Mouse (Mus musculus): Measurements from ENCODE around the gene Gnb5.
A peak's percentile ranks its signal among the peaks of the same experiment; 100 is the strongest.

Gnb5 gene

DNA sequence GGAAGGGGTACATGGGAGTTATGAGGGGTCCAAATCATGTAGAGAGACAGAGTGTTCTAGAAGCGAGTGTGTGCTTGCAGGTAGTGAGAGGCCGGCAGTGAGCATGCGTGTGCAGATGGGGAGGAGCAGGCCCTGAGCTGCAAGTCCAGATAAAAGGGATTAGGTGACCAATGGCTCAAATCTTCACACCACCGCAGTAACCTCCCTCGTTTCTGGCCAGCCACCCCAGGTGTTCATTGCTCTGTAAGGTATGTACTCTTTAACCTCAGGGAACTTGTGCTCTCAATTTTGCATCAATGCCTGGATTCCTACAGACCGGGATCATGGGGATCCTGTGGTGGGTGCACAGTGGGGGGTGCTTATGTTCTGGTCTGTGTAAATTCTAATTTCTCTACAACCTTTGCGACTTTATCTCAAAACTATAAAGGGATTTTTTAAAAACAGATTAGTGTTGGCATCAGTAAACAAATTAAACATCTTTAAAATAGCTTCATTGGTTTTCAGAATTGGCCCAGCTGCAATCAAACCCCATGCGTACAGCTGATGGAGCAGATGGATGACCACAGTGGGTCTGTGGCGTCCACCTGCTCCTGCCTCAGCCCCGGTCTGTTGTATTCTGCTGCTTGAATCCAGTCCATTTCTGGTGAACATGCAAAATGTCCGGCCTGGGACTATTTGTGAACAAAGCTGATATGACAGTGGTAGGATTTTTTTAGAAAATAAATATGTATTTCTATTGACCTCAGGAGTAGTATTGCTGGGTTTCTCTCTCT lies at the start of gene Gnb5:
TSS of gene Gnb5 (plus strand) at position 163 of the 773 bp plus-strand sequence.
- no peak for DNase-seq

DNA sequence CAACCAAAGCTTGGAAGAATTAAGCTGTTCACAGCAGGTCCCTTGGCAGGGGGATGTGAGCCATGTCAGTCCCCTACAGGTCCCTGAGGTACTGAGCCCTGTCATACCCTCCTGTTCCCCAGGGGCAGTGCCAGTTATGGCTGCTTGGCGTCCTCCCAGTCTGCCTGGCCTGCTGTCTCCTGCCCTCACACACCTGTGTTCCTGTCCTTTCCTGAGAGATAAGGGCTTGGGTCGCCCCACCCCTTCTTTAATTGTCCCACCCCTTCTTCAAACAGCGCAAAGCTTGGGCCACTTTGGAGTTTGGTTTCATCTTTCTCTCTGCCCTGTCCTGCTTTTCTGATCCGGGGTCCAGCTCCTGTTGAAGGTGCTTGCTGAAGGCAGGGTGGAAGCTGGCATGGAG lies 47.3 kb upstream of the Gnb5 start:
- no peak for DNase-seq

DNA sequence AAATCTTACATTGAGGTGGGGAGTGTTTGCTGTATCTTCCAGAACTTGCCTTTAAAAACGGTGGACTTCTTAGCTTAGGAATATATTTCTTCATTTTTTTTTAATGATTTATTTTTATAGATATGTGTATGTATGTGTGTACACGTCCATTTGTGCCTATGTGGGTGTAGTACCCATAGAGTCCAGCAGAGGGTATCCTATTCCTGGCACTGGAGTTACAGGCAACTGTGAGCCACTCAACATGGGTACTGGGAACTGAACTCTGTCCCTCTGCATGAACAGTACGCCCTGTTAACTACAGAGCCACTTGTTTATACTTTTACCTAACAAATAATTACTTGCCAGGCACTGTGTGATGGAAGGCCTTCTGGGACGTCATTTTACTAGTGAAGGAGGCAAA lies 46.4 kb upstream of the Gnb5 start:
- DNase-seq = no peak

DNA sequence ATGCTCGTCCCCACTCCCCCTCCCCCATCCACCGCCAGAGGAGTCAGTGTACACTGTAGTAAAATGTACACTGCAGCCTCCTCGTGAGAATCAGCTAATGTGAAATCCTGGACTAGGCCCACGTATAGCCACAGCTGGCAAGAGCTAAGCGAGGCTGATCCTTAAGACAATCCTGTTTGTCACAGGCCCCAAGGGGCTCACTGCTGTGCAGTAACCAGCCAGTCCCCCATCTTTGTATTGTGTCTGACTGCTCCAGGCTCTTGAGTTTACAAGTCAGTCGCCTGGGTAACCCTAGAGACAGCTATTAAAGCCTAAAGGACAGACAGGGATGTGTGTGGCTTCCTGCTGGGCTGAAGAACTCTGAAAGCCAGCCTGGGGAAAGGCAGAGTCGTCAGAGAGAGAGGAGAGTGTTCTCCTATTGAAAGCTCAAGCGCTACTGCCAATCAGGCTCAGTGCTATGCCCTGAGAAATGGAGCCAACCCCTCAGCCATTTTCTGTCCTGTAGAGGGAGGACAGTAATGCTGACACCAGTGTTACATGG lies 44.7 kb upstream of the Gnb5 start:
- DNase-seq = no peak

DNA sequence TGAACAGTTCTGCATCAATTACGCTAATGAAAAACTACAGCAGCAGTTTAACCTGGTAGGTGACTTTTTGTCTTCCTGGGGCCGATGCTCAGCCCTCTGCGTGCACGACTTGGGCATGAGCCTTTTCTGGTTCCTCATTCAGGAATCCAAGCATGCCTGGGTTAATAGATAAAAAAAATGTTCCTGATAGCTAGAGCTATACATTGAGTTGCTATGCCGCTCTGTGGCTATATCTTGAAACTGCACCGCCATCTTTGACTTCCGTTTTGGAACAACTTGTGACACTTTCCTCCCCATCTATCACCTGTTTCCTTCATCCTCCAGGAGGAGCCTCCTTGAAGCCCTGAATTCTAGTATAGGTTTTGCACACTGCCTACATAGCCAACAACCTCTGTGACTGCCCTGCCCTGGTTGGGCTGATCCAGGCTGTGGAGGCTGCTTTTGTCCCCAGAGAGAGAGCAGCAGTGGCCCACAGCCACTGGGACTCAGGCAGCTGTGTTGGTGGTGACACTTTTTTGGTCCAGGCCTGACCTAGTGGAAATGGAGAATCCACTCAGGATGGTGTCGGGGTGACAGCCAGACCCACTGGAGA lies 43.8 kb upstream of the Gnb5 start:
- no peak for DNase-seq

DNA sequence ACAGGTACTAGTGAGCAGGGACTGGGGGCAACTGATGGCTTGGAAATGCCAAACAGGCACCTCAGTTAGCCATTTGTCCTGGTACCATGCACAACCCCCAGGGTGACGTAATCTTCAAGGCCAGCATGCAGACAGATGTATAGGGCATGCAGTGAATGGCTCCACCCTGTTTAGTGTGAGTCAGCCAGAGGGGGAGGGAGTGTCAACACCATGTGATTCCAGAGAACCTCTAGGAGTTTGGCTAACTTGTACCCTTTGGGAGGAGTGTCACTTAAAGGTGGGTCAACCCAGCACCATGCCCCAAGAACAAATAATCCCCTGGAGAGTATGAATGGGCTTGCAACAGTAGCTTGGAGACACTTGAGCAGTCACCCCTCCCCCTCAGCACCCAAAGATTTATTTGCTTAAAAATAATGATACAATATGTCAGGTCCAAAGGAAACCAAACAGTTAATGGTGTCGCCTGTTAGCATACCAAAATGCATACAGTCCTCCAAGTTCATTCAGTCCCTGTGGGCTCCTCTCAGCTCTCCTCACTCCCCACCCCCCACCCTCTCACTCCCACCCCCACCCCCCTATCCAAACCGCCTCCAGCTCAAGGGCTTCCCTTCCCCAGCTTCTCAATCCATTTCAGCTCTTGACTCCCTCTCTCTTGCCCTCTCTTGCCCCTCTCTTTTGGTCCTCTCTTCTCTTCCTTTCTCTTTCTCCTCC lies 41.9 kb upstream of the Gnb5 start:
- DNase-seq = no peak

DNA sequence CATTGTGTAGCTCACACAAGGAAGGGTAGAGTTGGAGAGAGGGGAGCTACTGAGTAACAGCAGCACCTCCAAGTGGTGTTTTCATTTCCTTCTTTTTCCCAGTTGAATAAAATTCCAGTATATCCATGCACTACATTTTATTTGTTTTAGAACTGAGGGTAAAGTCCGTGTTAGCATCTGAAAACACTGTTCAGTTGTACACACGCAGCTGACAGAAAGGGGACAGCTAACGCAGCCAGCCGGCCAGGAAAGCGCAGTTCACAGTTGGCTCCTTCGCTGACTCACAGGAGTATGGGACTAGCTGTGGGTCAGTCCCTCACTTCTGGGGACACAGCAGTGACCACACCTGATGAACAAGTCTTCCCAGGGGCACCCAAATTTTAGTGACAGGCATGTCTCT lies 38.9 kb upstream of the Gnb5 start:
- no peak for DNase-seq

DNA sequence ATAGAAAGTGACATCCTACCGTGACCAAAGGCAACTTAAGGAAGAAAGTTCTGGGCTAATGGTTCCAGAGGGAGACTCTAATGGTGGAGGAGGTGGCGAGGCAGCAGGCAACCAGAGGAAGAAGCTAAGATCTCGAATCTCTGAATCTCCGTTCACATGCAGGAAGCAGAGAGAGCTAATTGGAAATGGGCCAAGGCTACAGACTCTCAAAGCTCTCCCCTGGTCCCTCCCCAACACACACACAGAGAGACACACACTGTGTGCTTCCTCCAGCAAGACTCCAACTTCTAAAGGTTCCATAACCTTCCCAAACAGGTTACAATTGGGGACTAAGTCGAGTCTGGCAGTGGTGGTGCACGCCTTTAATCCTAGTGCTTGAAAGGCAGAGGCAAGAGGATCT lies 35.7 kb upstream of the Gnb5 start:
- DNase-seq = no peak

DNA sequence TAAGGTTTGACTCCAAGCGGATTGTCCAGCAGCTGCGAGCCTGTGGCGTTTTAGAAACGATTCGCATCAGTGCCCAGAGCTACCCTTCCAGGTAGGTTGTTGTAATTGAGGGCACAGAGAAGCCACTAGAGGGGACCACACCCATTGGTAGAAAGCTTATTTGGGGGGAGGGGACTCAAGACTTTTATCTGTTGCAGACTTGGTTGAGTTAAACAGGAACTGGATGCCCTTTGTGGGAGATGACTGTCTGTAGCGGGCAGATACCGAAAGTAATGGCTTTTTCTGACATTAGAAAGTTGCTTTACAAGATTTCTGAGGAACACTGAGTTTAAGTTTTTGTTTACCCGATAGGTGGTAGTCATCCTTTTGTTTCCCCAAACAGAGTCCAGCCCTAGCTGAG lies 34.5 kb upstream of the Gnb5 start:
- DNase-seq = no peak

DNA sequence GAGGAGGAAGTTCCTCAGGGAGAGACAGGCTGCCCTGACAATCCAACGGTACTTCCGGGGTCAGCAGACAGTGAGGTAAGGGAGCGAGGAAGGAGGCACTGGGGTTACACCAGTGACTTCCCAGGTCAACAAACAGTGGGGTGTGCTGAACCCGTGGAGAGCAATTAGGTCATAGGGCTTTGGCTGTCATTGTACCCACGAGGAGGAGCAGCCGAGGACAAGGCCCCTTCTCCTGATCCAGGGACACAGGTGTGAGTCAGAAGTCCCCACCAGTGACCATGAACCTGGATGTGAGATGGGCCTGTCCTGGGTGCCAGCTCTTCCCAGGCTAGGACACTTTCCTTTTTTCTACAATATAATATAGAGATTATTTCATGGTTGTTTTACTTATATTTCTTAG lies 32.4 kb upstream of the Gnb5 start:
- DNase-seq = no peak

DNA sequence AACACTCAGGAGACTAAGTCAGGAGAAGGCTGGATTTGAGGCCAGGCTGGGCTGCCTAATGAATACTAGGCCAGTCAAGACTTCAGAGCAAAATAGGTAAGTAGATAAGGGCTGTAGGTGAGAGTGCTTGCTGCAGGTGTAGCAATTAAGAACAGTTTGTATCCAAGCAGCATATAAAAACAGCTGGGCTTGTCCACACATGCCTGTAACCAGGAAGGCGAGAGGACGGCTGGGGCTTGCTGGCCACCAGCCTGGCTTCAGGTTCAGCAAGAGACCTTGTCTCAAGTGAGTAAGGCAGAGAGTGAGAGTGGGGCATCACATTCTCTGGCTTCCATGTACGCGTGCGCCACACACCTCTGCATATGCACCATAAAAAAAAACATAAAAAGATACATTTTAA lies 31.6 kb upstream of the Gnb5 start:
- DNase-seq = no peak

DNA sequence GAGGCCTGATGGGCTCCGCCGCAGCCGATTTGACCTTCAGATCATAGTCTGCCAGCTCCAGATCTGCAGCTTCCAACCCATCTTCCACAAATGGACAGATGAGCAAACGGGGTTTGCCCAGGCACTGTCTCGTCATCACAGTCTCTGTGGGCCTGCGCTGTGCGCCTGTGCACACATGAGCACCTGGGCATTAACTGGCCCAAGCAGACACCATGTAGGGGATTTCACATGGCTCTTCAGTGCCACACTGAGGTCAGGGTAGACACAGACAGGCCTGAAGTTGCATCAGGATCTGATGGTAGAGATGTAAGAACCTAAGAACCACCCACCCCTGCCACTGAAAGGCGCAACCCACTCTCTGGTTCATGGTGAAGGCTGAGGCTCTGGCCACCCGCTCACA lies 31.0 kb upstream of the Gnb5 start:
- no peak for DNase-seq

DNA sequence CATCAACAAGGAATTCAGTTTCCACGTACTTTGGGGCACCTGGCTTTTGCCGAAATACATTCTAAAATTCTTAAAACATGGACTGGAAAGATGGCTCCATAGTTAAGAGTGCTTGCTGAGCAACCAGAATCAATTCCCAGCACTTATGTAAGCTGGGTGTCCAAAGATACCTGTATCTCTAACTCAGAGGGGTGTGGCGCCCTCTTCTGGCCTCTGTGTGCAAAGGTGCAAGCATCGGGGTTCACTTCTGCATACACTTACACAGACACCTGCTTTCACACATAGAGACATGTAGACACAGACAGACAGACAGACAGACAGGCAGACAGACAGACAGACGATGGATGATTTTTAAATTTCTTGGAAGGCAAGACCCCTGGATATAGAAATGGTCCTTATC lies 25.3 kb upstream of the Gnb5 start:
- peak; percentile 45 to 77 for DNase-seq

DNA sequence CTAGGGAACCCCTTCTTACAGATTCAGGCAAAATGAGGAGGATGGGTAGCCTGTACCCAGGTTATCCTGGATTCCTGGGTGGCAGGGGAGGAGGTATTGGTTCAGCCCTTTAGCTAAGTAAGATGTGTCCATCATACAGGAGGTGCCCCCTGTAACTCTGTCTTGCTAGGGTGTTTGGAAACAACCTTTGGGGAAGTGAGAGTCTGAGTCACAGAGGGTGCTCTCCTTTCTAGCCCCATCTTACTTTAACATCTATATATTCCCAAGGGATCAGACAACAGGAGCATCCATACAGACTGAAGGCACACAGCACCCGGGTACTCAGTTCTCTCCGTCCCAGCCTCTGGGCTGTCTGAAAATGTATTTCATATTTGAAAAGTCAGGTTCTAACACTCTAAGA lies 23.9 kb upstream of the Gnb5 start:
- DNase-seq = no peak

DNA sequence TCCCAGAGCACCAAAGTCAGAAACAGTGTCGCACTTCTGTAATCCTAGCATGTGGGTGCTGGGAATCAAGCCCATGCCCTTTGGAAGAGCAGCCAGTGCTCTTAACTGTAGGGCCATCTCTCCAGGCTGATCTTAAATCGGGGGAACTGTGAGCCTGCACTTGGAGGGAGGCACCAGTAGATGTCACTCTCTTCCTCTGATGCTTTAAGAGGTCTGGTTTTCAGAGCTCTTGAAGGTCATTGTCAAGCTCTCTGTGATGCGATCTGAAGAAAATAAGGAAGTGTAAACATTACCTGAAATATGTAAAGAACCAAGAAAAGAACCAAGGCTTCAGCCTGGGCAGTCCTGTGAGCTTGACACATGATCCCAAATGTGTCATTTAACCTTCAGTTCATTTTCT lies 23.3 kb upstream of the Gnb5 start:
- DNase-seq = peak; percentile 29 to 60

DNA sequence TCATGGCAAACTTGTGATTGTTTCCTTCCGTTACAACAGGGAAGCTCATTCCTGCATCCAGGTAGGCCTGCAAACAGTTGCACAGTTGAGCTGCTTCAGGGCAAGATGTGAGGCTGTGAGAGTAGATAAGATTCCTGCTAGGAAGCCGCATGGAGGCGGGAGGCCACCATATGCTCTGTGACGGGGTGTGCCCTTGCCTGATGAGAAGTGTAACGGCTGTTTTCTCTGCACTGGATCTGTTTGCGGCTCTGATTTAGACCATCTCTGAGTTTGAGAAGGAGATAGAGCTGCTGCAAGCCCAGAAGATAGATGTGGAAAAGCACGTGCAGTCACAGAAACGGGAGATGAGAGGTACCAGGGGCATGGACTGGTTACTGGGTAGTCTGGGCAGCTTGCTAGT lies 22.5 kb upstream of the Gnb5 start:
- no peak for DNase-seq

DNA sequence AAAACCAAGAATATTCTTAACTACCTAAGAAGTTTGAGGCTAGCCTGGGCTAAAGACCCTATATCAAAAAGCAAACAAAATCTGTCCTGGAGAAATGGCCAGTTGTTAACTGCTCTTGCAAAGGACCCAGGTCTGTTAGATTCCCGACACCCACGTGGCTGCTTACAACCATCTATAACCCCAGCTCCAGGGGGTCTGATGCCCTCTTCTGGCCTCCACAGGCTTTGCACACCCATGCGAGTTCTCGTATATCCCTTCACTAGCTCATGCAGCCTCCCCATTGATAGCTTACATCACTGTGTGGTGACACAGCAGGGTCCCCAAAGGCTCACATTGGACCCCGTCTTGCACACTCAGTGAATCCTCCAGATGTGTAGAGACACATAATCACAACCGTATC lies 20.7 kb upstream of the Gnb5 start:
- DNase-seq = no peak

DNA sequence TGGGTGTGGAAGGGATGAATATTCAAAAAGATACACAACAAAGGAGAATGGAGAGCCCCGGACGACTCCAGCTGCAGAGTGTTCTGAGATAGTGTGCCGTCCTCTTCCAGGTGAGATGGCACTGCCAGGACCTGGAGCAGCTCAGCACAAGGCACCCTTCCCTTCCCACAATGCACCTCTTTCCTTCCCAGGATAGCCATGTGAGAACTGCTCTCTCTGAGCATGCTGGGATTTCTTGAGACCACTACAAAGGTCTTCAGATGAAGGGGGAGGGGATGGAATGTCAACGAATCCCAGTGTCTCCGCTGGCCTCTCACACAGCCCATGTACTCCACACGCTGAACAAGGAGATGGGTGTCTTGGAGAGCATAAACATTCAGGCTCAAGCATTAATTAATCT lies 18.5 kb upstream of the Gnb5 start:
- DNase-seq = no peak

DNA sequence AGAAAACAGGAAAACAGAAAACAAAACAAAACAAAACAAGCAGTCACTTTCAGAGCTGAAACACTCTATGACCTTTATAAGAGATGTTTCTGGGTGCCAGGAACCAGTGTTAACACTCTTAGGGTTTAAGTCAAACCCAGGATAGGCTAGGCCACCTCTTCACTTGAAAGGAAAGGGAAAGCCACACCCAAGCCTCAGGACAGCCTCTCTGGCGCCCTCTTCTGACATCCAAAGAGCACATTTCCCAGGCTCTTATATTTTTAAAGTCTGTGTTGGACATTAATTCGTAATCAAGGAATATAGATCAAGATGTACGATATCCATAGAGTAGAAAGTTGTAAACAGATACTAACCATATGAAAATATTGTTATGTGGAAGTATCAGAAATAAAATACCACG lies 16.5 kb upstream of the Gnb5 start:
- DNase-seq = peak in 1 of 2 experiments; percentile 21

DNA sequence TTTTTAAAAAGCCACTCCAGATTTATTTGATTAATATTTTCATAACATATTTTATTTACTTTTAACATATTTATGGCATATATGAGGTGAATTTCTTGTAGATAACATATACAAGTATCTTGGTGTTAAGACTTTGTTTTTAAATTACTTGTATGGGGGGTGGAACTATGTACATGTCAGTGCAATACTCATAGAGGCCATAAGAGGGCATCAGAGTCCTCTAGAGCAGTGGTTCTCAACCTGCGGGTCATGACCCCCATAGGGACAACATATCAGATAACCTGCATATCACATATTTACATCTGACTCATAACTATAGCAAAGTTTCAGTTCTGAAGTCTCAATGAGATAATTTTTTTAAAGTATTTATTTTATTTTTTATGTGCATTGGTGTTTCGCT lies 6.7 kb upstream of the Gnb5 start:
- DNase-seq = no peak

DNA sequence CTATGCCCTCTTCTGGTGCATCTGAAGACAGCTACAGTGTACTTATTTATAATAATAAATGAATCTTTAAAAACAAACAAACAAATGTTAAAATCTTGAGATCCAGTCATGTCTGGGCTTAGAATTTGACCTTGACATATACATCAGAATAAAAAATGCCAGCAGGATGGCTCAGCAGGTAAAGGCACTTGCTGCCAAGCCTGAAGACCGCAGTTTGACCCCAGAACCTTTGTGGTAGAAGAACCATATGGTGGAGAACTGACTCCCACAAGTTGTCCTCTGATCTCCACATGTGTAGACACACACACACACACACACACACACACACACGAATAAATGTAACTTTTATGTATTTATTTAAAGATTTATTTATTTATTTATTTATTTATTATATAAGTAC lies 3.1 kb upstream of the Gnb5 start:
- no peak for DNase-seq

DNA sequence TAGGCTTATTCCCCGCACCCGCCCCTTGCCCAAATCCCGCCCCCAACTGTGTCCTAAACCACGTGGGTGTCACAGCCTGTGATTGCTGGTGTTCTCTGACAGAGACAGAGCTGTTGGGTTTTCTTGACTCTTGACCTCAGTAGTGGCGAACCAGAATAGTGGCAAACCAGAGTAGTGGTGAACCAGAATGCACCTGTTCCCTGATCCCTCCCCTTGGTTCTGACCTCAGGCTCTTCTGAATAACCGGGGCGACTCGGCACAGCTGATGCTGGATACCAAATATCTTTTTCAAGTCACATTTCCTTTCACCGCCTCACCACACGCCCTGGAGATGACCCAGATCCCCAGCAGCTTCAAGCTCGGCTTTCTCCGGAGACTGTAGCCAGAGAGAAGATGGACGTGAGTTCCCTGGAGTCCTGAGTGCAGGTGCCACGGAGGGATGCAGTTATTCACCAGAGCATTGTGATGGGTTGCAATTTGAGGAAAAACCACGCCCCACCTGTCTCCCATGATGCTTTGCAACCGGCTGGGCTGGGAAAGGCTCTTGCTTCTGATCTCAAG lies 2.3 kb upstream of the Gnb5 start:
- no peak for DNase-seq

DNA sequence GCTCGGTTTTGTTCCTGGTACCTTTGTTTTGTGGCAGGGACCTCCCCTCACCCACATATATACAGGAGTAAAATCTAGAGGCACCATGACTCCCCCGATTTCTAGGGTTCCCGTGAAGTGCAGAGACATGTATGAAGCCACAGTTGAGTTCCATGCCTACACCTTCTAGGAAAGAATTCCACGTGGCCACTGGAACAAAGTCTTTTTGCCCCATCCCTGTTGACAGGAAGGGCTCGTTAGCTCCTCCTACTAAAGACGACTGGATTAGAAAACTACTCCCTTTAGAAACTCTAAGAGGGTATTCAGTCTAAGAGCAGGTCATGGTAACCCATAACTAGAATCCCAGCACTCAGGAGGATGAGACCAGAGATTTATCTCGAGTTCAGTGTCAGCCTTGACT lies 1.8 kb upstream of the Gnb5 start:
- no peak for DNase-seq

DNA sequence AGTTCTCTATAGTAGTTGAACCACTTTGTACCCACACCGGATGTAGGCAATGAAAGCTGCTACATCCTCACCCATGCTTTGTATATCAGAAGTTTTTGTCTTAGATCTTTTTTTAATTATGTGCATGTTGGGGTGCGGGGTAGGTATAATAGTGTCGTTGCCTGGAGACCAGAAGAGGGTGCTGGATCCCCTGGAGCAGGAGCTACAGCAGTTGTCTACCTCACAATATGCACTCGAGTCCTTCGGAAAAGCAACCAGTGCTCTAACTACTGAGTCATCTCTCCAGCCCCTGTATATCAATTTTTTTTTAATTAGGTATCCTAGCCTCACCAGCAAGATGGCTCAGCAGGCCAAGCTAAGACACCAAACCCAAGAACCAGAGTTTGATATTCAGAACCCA lies 927 bp downstream of the Gnb5 start:
- DNase-seq = no peak
